Mouse (Mus musculus) monocyte, adult 2 months (primary cell): ENCODE results near the gene Fam78a.

ENCODE experiments used
- DNase-seq, 2 experiments: peaks; one replicate each; pipeline ENCODE4 v3.0.0; 2022; ENCODE audit warnings: low spot score in 2 of 2, low read depth in 1 of 2

Gene Fam78a

GRCm38 (mm10) chr2:32102944-32103343 is 18.3 kb upstream of the Fam78a start:
- DNase-seq = no peak

- DNase-seq = no peak
Observed at GRCm38 (mm10) chr2:32096122-32096420, 11.4 kb upstream of the Fam78a start.

GRCm38 (mm10) chr2:32095351-32096121 is 10.9 kb upstream of the Fam78a start, which contains the start of gene Plpp7:
Plpp7 (plus strand) TSS chr2:32095528.
- no peak for DNase-seq

GRCm38 (mm10) chr2:32094001-32094707 is 9.5 kb upstream of the Fam78a start:
- no peak for DNase-seq

GRCm38 (mm10) chr2:32091956-32092355 is 7.3 kb upstream of the Fam78a start:
- no peak for DNase-seq

GRCm38 (mm10) chr2:32090145-32090544 is 5.5 kb upstream of the Fam78a start:
- DNase-seq = no peak

GRCm38 (mm10) chr2:32089606-32090005 is 4.9 kb upstream of the Fam78a start:
- peak; percentile 42 to 44 for DNase-seq

GRCm38 (mm10) chr2:32088372-32088981 is 3.8 kb upstream of the Fam78a start:
- no peak for DNase-seq

GRCm38 (mm10) chr2:32087606-32088005 is 2.9 kb upstream of the Fam78a start:
- DNase-seq = no peak

- no peak for DNase-seq
Observed at GRCm38 (mm10) chr2:32085231-32085630, 574 bp upstream of the Fam78a start.

- DNase-seq = no peak
Observed at GRCm38 (mm10) chr2:32084872-32085199, 179 bp upstream of the Fam78a start.

- DNase-seq = peak; percentile 14 to 37
Observed at GRCm38 (mm10) chr2:32083159-32084011, 1.3 kb downstream of the Fam78a start.

- no peak for DNase-seq
Observed at GRCm38 (mm10) chr2:32082229-32082628, 2.4 kb downstream of the Fam78a start.

GRCm38 (mm10) chr2:32081296-32081929 is 3.2 kb downstream of the Fam78a start:
- DNase-seq = peak; percentile 45 to 53

GRCm38 (mm10) chr2:32080681-32081080 is 4.0 kb downstream of the Fam78a start:
- no peak for DNase-seq

GRCm38 (mm10) chr2:32079191-32079725 is 5.4 kb downstream of the Fam78a start:
- no peak for DNase-seq

GRCm38 (mm10) chr2:32078522-32078921 is 6.1 kb downstream of the Fam78a start:
- peak in 1 of 2 experiments; percentile 23 for DNase-seq

- no peak for DNase-seq
Observed at GRCm38 (mm10) chr2:32077744-32078143, 6.9 kb downstream of the Fam78a start.

- DNase-seq = no peak
Observed at GRCm38 (mm10) chr2:32075368-32075767, 9.3 kb downstream of the Fam78a start.

- no peak for DNase-seq
Observed at GRCm38 (mm10) chr2:32074404-32074803, 10.3 kb downstream of the Fam78a start.

GRCm38 (mm10) chr2:32070747-32071146 is 13.9 kb downstream of the Fam78a start:
- no peak for DNase-seq
